Mouse (Mus musculus): ENCODE data around the gene Hyal2.

GRCm38 (mm10) chr9:107538231-107538630 lies 29.5 kb upstream of the Hyal2 start:
- TF ChIP-seq POLR2A (IDR thresholded peaks at IDR 0.05; ENCODE audit: insufficient read depth, low read depth, low read length), result no peak
- TF ChIP-seq CTCF (IDR thresholded peaks at IDR 0.05; ENCODE audit: insufficient read depth, low read depth, low read length), result no peak

Data from olfactory bulb, adult 2 months (tissue).